Mouse (Mus musculus): ENCODE data around the gene C1qtnf1. TPM values are rescaled to one million over a fixed set of nuclear protein-coding genes. Genes with fewer than 3 reads are reported as not detected.
A peak's percentile ranks its signal among the peaks of the same experiment; 100 is the strongest.
"Not testable (repeated sequence)": the region's sequence is repeated elsewhere in the genome, so short reads cannot be mapped to it uniquely, and the experiment has no call there.

Gene C1qtnf1
- total RNA-seq (2022), result 1 to 10 TPM; 4.4 to 5.3 (median 4.9) TPM

DNA sequence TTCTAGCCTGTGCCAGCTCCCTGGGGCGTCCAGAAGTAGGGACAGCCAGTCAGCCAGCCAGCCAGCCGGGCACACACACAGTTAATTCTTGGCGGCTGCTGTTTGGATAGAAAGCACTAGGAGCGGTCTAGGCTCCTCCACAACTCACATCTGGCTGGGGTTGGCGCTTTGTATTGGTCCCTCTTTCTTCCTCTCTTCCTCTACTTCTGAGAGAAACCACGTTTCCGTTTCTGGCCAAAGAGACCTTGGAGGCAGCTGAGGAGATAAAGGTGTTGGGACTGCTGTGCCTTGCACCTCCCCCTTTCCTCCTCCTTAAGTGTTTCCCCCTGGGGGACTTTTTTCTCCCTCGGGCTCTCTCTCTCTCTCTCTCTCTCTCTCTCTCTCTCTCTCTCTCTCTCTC lies at the start of gene C1qtnf1:
Gene C1qtnf1 (plus strand): TSS at position 218 of the 400 bp plus-strand sequence.
- DNase-seq (ENCODE audit: low spot score in 2 of 2), result no peak

- no peak for DNase-seq (ENCODE audit: low spot score in 2 of 2)
Observed at GRCm38 (mm10) chr11:118378656-118379055, 49.3 kb upstream of the C1qtnf1 start.

DNA sequence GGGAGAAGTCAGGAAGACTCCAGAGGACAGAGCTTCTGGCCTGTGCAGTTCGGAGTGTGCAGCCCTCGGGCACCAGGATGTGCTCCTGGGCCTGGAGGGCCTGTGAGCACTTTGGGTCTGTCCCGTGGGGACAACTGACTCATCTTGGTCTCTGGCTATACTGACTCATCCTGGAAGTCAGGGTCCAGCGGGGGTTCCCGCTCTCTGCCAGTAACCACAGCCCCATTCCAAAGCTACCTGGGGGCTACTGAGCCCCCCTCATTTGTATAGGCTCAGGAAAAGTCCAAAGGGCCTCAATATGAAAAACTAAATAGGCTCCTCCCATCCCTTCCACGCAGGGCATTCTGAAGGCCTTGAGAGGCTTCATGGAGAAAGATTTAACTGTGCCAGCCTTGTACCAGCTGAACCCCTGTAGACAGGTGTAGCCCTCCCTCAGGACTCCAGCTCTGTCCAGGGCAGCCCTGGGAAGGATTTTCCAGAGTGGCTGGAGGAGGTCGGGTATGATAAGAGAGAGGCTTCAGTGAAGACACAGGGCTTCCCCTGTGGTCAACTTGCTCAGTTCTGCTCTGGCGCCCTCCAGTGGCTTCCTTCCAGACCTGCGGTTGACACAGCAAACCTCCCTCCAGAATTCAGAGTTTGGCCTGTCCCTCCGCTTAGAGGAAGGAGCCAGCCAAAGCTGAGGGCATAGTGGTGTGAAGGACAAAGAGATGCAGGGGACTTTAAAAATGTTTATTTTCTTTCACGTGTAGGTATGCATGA lies 48.6 kb upstream of the C1qtnf1 start:
- DNase-seq (ENCODE audit: low spot score in 2 of 2), result peak in 1 of 2 experiments; percentile 72

DNA sequence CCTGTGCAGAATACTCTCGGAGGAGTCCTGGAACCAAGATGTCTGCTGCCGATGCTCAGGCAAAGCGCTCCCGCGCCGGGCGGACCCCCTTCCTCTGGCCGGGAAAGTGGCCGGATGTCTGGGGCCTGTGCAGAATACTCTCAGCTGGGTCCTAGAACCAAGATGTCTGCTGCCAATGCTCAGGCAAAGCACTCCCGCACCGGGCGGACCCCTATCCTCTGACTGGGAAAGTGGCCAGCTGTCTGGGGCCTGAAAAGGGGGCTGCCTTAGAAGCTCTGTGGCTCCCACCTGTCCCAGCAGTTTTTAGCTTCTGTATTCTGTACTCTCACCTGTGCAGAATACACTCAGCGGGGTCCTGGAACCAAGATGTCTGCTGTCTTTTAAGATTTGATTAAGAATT lies 40.2 kb upstream of the C1qtnf1 start:
- DNase-seq (ENCODE audit: low spot score in 2 of 2), result not testable (repeated sequence)

DNA sequence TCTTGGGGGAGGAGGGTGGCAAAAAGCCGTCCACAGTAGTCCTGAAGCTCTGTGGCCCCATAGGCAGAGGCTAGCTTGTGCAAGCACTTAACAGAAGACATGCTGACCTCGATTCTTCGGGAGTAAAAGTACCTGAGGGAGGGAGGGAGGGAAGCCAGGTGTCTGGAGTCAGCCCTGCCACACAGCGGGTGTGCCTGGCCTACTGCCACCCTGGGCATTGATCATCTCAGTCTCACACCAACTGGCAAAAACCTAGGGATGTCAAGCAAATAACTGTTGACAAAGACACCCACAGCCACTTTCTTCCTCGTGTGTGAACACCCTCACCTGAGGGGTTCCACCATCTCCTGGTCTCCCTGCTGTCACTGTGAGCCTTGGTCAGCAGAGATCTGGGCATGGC lies 34.0 kb upstream of the C1qtnf1 start:
- DNase-seq (ENCODE audit: low spot score in 2 of 2), result no peak

- no peak for DNase-seq (ENCODE audit: low spot score in 2 of 2)
Observed at GRCm38 (mm10) chr11:118394538-118394937, 33.5 kb upstream of the C1qtnf1 start.

GRCm38 (mm10) chr11:118397806-118398530 lies 30.0 kb upstream of the C1qtnf1 start:
- DNase-seq (ENCODE audit: low spot score in 2 of 2), result no peak

DNA sequence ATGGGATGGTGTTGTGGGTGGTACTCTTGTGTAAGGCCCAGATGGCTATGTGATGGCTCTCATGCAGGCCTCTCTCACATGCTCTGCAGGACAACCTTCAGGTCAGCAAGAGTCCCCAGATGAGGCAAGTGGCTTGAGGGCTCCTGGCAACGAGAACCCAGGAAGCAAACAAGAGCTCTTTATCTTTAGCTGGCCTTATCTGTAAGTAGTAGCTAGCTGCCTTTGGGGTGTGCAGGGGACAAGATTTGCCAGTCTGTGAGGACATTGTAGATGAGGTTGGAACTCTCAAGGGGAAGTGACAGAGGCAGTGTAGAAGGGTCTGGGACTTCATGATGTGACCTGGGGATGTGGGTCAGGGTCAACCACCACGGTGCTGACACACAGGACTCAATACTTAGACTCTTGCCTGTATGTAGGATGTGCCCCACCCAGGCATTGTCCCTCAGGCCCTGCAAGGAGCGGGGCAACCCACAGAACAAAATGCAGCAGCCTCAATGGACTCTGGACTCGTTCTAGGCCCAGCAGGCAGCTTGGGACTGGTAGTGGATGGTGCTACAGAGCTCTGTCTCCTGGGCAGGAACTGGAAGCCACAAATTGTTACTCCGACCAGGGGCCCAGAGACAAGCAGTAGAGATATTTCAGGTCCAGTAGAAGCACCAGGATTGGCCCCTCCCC lies 28.0 kb upstream of the C1qtnf1 start:
- no peak for DNase-seq (ENCODE audit: low spot score in 2 of 2)

GRCm38 (mm10) chr11:118400566-118400936 lies 27.5 kb upstream of the C1qtnf1 start:
- no peak for DNase-seq (ENCODE audit: low spot score in 2 of 2)

- DNase-seq (ENCODE audit: low spot score in 2 of 2), result no peak
Observed at GRCm38 (mm10) chr11:118401195-118401594, 26.8 kb upstream of the C1qtnf1 start.

- no peak for DNase-seq (ENCODE audit: low spot score in 2 of 2)
Observed at GRCm38 (mm10) chr11:118401760-118402280, 26.2 kb upstream of the C1qtnf1 start, which contains the start of gene Lgals3bp. TSS of gene Lgals3bp (minus strand) at chr11:118402092.

- no peak for DNase-seq (ENCODE audit: low spot score in 2 of 2)
Observed at GRCm38 (mm10) chr11:118403183-118403582, 24.8 kb upstream of the C1qtnf1 start.

GRCm38 (mm10) chr11:118403951-118404899 lies 23.8 kb upstream of the C1qtnf1 start:
- DNase-seq (ENCODE audit: low spot score in 2 of 2), result no peak

DNA sequence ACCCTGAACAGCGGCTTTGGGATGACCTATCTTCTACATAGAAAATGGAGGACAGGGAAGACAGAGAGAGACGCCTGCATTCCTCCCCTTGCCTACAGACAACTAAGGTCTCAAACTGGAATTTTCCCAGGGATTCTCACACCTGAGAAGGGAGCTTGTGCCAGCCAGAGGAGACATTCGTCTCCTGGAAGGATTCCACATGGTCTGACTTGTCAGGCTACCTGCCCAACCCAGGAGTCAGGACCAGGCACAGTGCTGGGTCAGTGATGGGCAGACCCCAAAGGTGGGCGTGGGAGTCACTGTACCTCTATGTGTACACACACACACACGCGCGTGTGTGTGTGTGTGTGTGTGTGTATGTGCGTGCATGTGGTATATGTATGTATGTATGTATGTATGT lies 22.7 kb upstream of the C1qtnf1 start:
- DNase-seq (ENCODE audit: low spot score in 2 of 2), result no peak

- no peak for DNase-seq (ENCODE audit: low spot score in 2 of 2)
Observed at GRCm38 (mm10) chr11:118406521-118406920, 21.5 kb upstream of the C1qtnf1 start.

GRCm38 (mm10) chr11:118407318-118407910 lies 20.6 kb upstream of the C1qtnf1 start:
- no peak for DNase-seq (ENCODE audit: low spot score in 2 of 2)

DNA sequence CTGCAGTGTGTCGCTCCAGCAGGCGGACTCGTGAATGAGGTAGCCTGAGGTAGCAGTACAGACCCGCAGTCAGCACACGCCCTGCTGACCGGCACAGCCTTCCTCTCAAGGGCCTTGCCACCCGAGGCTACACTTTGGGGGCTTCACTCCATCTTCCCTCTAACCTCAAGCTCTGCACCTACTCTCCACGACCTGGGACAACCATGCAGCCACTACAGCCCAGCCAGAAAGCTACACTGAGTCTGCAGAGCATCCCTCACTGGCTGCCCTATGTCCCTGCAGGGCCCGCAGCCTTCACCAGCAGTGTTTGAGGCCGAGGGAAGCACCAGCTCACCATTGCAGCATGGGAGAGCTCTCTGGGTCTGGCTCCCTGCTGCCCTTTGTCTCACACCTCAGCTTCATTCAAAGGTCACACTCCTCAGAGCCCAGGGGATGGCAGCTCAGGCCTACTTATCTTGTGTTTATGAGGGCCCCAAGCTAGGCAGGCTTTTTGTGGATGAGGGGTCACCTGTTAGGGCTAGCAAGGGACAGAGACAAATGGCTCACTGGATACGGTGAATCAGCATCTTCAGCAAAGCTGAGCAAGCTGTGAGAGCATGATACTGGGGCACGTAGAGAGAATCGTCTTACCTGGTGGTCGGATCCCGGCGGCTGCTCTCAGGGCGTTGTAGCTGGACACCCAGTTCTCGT lies 19.8 kb upstream of the C1qtnf1 start:
- DNase-seq (ENCODE audit: low spot score in 2 of 2), result no peak

GRCm38 (mm10) chr11:118409106-118410072 lies 18.6 kb upstream of the C1qtnf1 start:
- no peak for DNase-seq (ENCODE audit: low spot score in 2 of 2)

DNA sequence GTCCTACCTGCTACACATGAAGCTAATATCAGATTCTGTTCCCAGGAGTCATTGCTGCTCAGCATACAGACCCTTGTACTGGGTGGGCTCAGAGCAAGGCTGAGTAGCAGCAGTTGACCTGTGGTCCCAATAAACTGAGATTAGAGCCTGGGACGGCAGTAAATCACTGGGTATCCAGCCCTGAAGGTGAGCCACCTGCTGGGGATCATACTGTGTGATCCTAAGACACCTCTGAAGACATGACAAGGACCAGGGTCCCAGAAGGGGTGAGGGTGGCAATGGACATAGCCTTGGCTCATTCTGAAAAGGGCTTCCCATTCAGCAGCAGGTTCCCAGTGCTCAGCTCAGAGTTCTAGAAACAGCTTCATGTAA lies 17.9 kb upstream of the C1qtnf1 start:
- DNase-seq (ENCODE audit: low spot score in 2 of 2), result no peak

Data from left cerebral cortex, adult 8-10 months (tissue).